17 mouse cellular contexts compared by ENCODE assay signal in the genomic region with DNA sequence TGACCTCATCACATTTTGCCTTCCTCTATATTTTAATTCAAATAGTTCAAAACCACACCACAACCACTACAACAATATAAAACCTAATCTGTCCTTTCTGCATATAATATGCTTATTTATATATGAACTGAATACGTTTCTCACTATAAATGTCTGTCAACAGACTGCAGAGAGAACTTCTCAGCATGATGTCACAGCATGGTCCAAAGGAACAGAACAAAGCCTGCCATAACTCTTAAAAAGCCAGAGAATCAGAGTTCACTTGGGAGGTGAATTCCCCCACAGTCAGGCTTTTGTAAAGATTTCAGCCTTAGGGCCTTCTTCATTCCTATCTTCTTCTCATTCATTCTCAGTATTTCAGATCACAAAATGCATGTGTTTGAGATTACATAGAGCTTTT.
DNase-seq lines count a peak whose midpoint lies in the region; ATAC-seq lines count a peak whose summit lies in the region.
"Had no signal": no experiment of that assay in that cellular context is flagged by ENCODE, and none has a peak within 500 bp of the region (broad histone marks: within the 10 kb centered on the region; RNA-seq: fewer than 3 reads in every experiment).

No protein-coding gene starts in this region.

- no peak for DNase-seq in cerebellum, postnatal 4 days (ENCODE audit: low spot score in 2 of 2)
- peak; percentile 18 for DNase-seq in cerebellum, adult 11 months
- DNase-seq in cerebellum, postnatal 10 days: peak; percentile 15 to 35
- peak; percentile 71 for DNase-seq in retina, embryonic 14.5 days (ENCODE audit: low spot score)
- DNase-seq in c-Kit-positive CD71-positive TER-119-positive erythroid progenitor cells, embryonic 14.5 days (ENCODE audit: low spot score): no peak
- no peak for DNase-seq in urinary bladder, adult 2 months (ENCODE audit: low spot score)
- no peak for DNase-seq in urinary bladder, adult 18-20 months (ENCODE audit: low spot score in 2 of 2)
- DNase-seq: adrenal gland, postnatal 14 days; gastrocnemius, postnatal 25 days; kidney, adult 8-10 months; kidney, postnatal 25 days; right cerebral cortex, postnatal 25 days had no signal

- ATAC-seq in cerebellum, adult (ENCODE audit: insufficient number of reproducible peaks, low FRiP score, low TSS enrichment): peak; percentile 61; the same call in 1 of the 2 replicates
- ATAC-seq: activated CD4-positive, CD25-positive, alpha-beta regulatory T cell, adult 4 months; forebrain, embryonic 14.5 days; inflammation-experienced regulatory T-cells, adult 6 months; Patski had no signal

Comparison
In these comparisons a context has a peak if more than half of its experiments do, and no peak if none do; other contexts are left out.
1. DNase-seq: peak in cerebellum, adult 11 months (single experiment), cerebellum, postnatal 10 days (2 of 2) and retina, embryonic 14.5 days (single experiment); none in cerebellum, postnatal 4 days (0 of 2), c-Kit-positive CD71-positive TER-119-positive erythroid progenitor cells, embryonic 14.5 days (single experiment), urinary bladder, adult 2 months (single experiment) and urinary bladder, adult 18-20 months (0 of 2).